Mouse (Mus musculus): ENCODE measurements around the gene D7Ertd443e.

GRCm38 (mm10) chr7:134348825-134349224, 36.6 kb downstream of the D7Ertd443e start:
- no peak for TF ChIP-seq CHD1 (IDR thresholded peaks at IDR 0.05; ENCODE audit: low read depth, low read length)
- no peak for TF ChIP-seq CTCF (conservative IDR thresholded peaks at IDR 0.05 in 1 of 2, IDR thresholded peaks at IDR 0.05 in 1 of 2; ENCODE audit: low read depth in 2 of 2, low read length in 2 of 2)
- no peak for TF ChIP-seq POLR2A (IDR thresholded peaks at IDR 0.05; ENCODE audit: low read depth, low read length)
- no peak for TF ChIP-seq KAT2A (IDR thresholded peaks at IDR 0.05; ENCODE audit: insufficient replicate concordance, low read length)
- TF ChIP-seq USF2 (conservative IDR thresholded peaks at IDR 0.05; ENCODE audit: low read depth, low read length), result no peak
- no peak for TF ChIP-seq BHLHE40 (IDR thresholded peaks at IDR 0.05; ENCODE audit: low read depth, low read length)
- no peak for TF ChIP-seq USF1 (IDR thresholded peaks at IDR 0.05; ENCODE audit: low read depth, low read length)
- no peak for TF ChIP-seq ZC3H11A (IDR thresholded peaks at IDR 0.05; ENCODE audit: low read depth, low read length)
- no peak for TF ChIP-seq TBP (conservative IDR thresholded peaks at IDR 0.05; ENCODE audit: low read depth, low read length)

Measured in CH12.LX (cell line).